Comparison of ENCODE assay signal across 11 mouse cellular contexts in the genomic region with DNA sequence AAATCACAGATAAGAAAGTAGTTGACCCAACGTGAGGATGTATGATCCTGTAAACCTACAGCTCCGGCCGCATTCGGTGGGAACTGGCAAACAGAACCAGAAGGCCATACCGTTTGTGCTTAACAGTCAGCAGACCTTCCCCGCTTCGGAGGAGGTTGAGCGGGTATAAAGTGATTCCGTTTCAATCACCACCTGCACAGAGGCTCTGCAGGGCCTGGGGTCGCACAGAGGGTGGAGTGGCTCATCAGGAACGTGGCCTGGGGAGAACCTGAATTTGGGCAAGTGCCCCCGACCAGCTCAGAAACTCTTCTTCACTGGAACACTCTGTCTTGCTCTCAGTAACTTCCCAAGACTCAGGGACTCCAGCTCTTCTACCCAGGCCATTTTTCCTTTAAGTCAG. TPM values are rescaled to one million over a fixed set of nuclear protein-coding genes. Genes with fewer than 3 reads are reported as not detected.
DNase-seq lines count a peak whose midpoint lies in the region; ATAC-seq and TF ChIP-seq lines count a peak whose summit lies in the region.
"Had no signal": no experiment of that assay in that cellular context is flagged by ENCODE, and none has a peak within 500 bp of the region (broad histone marks: within the 10 kb centered on the region; RNA-seq: fewer than 3 reads in every experiment).

No protein-coding gene starts in this region.

- peaks cover 28% of the 10 kb centered on the region for H3K4me1 ChIP-seq in heart, embryonic 13.5 days
- peaks cover 11% of the 10 kb centered on the region for H3K4me1 ChIP-seq in midbrain, embryonic 16.5 days (ENCODE audit: control insufficient read depth, insufficient read depth, low read length)
- no peaks in the 10 kb centered on the region for H3K4me1 ChIP-seq in midbrain, postnatal 0 days (ENCODE audit: insufficient read depth, low read length)
- peaks cover 35% of the 10 kb centered on the region for H3K4me1 ChIP-seq in intestine, embryonic 16.5 days (ENCODE audit: control insufficient read depth, insufficient read depth, low read length)
- H3K4me1 ChIP-seq in stomach, embryonic 16.5 days (ENCODE audit: control insufficient read depth, insufficient read depth, low read length) = peaks cover 16% of the 10 kb centered on the region; the same call in 1 of the 2 replicates
- H3K4me1 ChIP-seq in cerebellum, adult 2 months (ENCODE audit: control insufficient read depth, insufficient read depth, low read length) = no peaks in the 10 kb centered on the region

- TF ChIP-seq CTCF in midbrain, postnatal 0 days (IDR thresholded peaks at IDR 0.05) = no peak
- TF ChIP-seq CTCF in cerebellum, adult 2 months (IDR thresholded peaks at IDR 0.05; ENCODE audit: borderline replicate concordance, insufficient read depth, low read depth, low read length) = no peak

- TF ChIP-seq POLR2A in cerebellum, adult 2 months (IDR thresholded peaks at IDR 0.05; ENCODE audit: borderline replicate concordance, insufficient read depth, low read length) = no peak

- H3K27ac ChIP-seq in heart, embryonic 13.5 days (replicated peaks) = peak overlapping the region; percentile 75
- H3K27ac ChIP-seq in midbrain, embryonic 16.5 days (ENCODE audit: low read length) = no peak overlapping the region
- H3K27ac ChIP-seq in midbrain, postnatal 0 days (ENCODE audit: low read depth, low read length) = no peak overlapping the region
- peak overlapping the region; percentile 89 for H3K27ac ChIP-seq in intestine, embryonic 16.5 days (ENCODE audit: low read length)
- peak overlapping the region; percentile 28; the same call in 1 of the 2 replicates for H3K27ac ChIP-seq in stomach, embryonic 16.5 days (ENCODE audit: low read length)
- H3K27ac ChIP-seq in cerebellum, adult 2 months (ENCODE audit: insufficient read depth, low read length) = no peak overlapping the region
- H3K27ac ChIP-seq: neural tube, embryonic 12.5 days had no signal

- H3K9me3 ChIP-seq in heart, embryonic 13.5 days = no peaks in the 10 kb centered on the region
- H3K9me3 ChIP-seq in midbrain, embryonic 16.5 days (replicated peaks; ENCODE audit: control insufficient read depth, low read length, poor library complexity, severe bottlenecking) = no peaks in the 10 kb centered on the region
- H3K9me3 ChIP-seq in midbrain, postnatal 0 days (ENCODE audit: low read length) = no peaks in the 10 kb centered on the region
- no peaks in the 10 kb centered on the region for H3K9me3 ChIP-seq in intestine, embryonic 16.5 days (ENCODE audit: control insufficient read depth, low read length)
- H3K9me3 ChIP-seq in stomach, embryonic 16.5 days (replicated peaks; ENCODE audit: control insufficient read depth, low read length) = no peaks in the 10 kb centered on the region
- H3K9me3 ChIP-seq: neural tube, embryonic 12.5 days had no signal

- 18% methylated on average over 12 of the region's 12 CpGs for WGBS in heart, embryonic 13.5 days
- 35% methylated on average over 12 of the region's 12 CpGs for WGBS in midbrain, embryonic 16.5 days
- WGBS in midbrain, postnatal 0 days = 43% methylated on average over 12 of the region's 12 CpGs
- whole genome bisulfite sequencing in intestine, embryonic 16.5 days = 26% methylated on average over 12 of the region's 12 CpGs
- WGBS in stomach, embryonic 16.5 days = 30% methylated on average over 12 of the region's 12 CpGs
- WGBS in cerebellum, adult 2 months = 50% methylated on average over 12 of the region's 12 CpGs

- peak overlapping the region; percentile 29; the same call in 1 of the 2 replicates for H3K4me2 ChIP-seq in heart, embryonic 13.5 days
- H3K4me2 ChIP-seq in midbrain, embryonic 16.5 days (ENCODE audit: low read length) = no peak overlapping the region
- H3K4me2 ChIP-seq in midbrain, postnatal 0 days (ENCODE audit: low read depth, low read length, poor library complexity, severe bottlenecking) = no peak overlapping the region
- peak overlapping the region; percentile 11; the same call in 1 of the 2 replicates for H3K4me2 ChIP-seq in intestine, embryonic 16.5 days (ENCODE audit: low read depth, low read length)
- H3K4me2 ChIP-seq in stomach, embryonic 16.5 days (ENCODE audit: low read depth, low read length) = peak overlapping the region; percentile 14; the same call in 1 of the 2 replicates
- H3K4me2 ChIP-seq: neural tube, embryonic 12.5 days had no signal

- no peak for DNase-seq in heart, postnatal 14 days
- DNase-seq in midbrain, postnatal 0 days (ENCODE audit: low spot score) = no peak
- no peak for DNase-seq in cerebellum, adult 2 months
- DNase-seq in cerebellum, adult 11-12 months = no peak
- DNase-seq: right cerebral cortex, postnatal 14 days had no signal

- H3K27me3 ChIP-seq in heart, embryonic 13.5 days (replicated peaks) = no peaks in the 10 kb centered on the region
- no peaks in the 10 kb centered on the region for H3K27me3 ChIP-seq in midbrain, embryonic 16.5 days (ENCODE audit: control insufficient read depth, insufficient read depth, low read depth, low read length)
- no peaks in the 10 kb centered on the region for H3K27me3 ChIP-seq in midbrain, postnatal 0 days (ENCODE audit: insufficient read depth, low read length)
- H3K27me3 ChIP-seq in intestine, embryonic 16.5 days (replicated peaks; ENCODE audit: control insufficient read depth, insufficient read depth, low read length) = no peaks in the 10 kb centered on the region
- H3K27me3 ChIP-seq in stomach, embryonic 16.5 days (ENCODE audit: control insufficient read depth, insufficient read depth, low read length) = no peaks in the 10 kb centered on the region
- no peaks in the 10 kb centered on the region for H3K27me3 ChIP-seq in cerebellum, adult 2 months (ENCODE audit: control insufficient read depth, insufficient read depth, low read length)
- H3K27me3 ChIP-seq: neural tube, embryonic 12.5 days had no signal

- H3K4me3 ChIP-seq in heart, embryonic 13.5 days = no peak overlapping the region
- no peak overlapping the region for H3K4me3 ChIP-seq in midbrain, embryonic 16.5 days (ENCODE audit: low read depth, low read length)
- H3K4me3 ChIP-seq in midbrain, postnatal 0 days (ENCODE audit: low read depth, low read length) = no peak overlapping the region
- no peak overlapping the region for H3K4me3 ChIP-seq in intestine, embryonic 16.5 days (ENCODE audit: low read length)
- H3K4me3 ChIP-seq in stomach, embryonic 16.5 days (replicated peaks; ENCODE audit: low read length) = no peak overlapping the region
- no peak overlapping the region for H3K4me3 ChIP-seq in cerebellum, adult 2 months (replicated peaks; ENCODE audit: insufficient read depth, low read depth, low read length)
- H3K4me3 ChIP-seq: neural tube, embryonic 12.5 days had no signal

- intact Hi-C loops in heart, postnatal 14 days (cut with DNase I) = no loop called here

- peak overlapping the region; percentile 8; the same call in 1 of the 2 replicates for H3K9ac ChIP-seq in heart, embryonic 13.5 days
- H3K9ac ChIP-seq in midbrain, embryonic 16.5 days (ENCODE audit: low read depth, low read length) = 0 out of 2 replicates have a peak overlapping the region, but pooled peaks have one; percentile 10
- no peak overlapping the region for H3K9ac ChIP-seq in midbrain, postnatal 0 days (replicated peaks; ENCODE audit: low read length, poor library complexity, severe bottlenecking)
- H3K9ac ChIP-seq in intestine, embryonic 16.5 days (ENCODE audit: low read depth, low read length) = peak overlapping the region; percentile 34
- 0 out of 2 replicates have a peak overlapping the region, but pooled peaks have one; percentile 7 for H3K9ac ChIP-seq in stomach, embryonic 16.5 days (ENCODE audit: low read length)
- H3K9ac ChIP-seq: neural tube, embryonic 12.5 days had no signal

- no peaks in the 10 kb centered on the region for H3K36me3 ChIP-seq in heart, embryonic 13.5 days
- H3K36me3 ChIP-seq in midbrain, embryonic 16.5 days (ENCODE audit: control insufficient read depth, insufficient read depth, low read length) = no peaks in the 10 kb centered on the region
- H3K36me3 ChIP-seq in midbrain, postnatal 0 days (ENCODE audit: insufficient read depth, low read length) = no peaks in the 10 kb centered on the region
- H3K36me3 ChIP-seq in intestine, embryonic 16.5 days (ENCODE audit: control insufficient read depth, insufficient read depth, low read length) = no peaks in the 10 kb centered on the region
- H3K36me3 ChIP-seq in stomach, embryonic 16.5 days (ENCODE audit: control insufficient read depth, insufficient read depth, low read length) = no peaks in the 10 kb centered on the region
- H3K36me3 ChIP-seq: neural tube, embryonic 12.5 days had no signal

- no peak for ATAC-seq in heart, embryonic 13.5 days (ENCODE audit: extremely low read depth, insufficient number of reproducible peaks, low FRiP score, low TSS enrichment)
- no peak for ATAC-seq in midbrain, embryonic 16.5 days
- ATAC-seq in midbrain, postnatal 0 days (ENCODE audit: low FRiP score) = no peak
- no peak for ATAC-seq in intestine, embryonic 16.5 days
- no peak for ATAC-seq in stomach, embryonic 16.5 days (ENCODE audit: insufficient read depth, low FRiP score)

RNA-seq across cellular contexts. Expression of gene Bin2, which starts 2.5 kb away (rescaled TPM):
- polyA plus RNA-seq in heart, embryonic 13.5 days (2015; fragmentation: Nextera tagmentation; extraction: Ambion mirVana) = 2.9 and 3.2 TPM in 2 replicates
- total RNA-seq in heart, postnatal 14 days (2021) = 1 to 10 TPM; 1.8 to 3.9 TPM
- 1.2 and 1.4 TPM in 2 replicates for polyA plus RNA-seq in midbrain, embryonic 16.5 days (2015; fragmentation: Nextera tagmentation; extraction: Ambion mirVana)
- 2.1 and 2.7 TPM in 2 replicates for total RNA-seq in midbrain, postnatal 0 days (2014; rRNA removed)
- polyA plus RNA-seq in midbrain, postnatal 0 days (2015; fragmentation: Nextera tagmentation; extraction: Ambion mirVana) = 1.2 TPM in 2 replicates
- polyA plus RNA-seq in intestine, embryonic 16.5 days (2015; fragmentation: Nextera tagmentation; extraction: Ambion mirVana) = 8.0 and 9.2 TPM in 2 replicates
- polyA plus RNA-seq in stomach, embryonic 16.5 days (2015; fragmentation: Nextera tagmentation; extraction: Ambion mirVana) = 6.0 and 6.3 TPM in 2 replicates
- polyA plus RNA-seq in cerebellum, adult 2 months (2012; rRNA removed) = 3.0 and 4.1 TPM in 2 replicates
- polyA plus RNA-seq: C2C12 had no signal

RNA-seq across cellular contexts. Expression of gene Cela1, which starts 20.9 kb away (rescaled TPM):
- 1.7 TPM in 2 replicates for polyA plus RNA-seq in heart, embryonic 13.5 days (2015; fragmentation: Nextera tagmentation; extraction: Ambion mirVana)
- 1 to 10 TPM in 1 of 2 experiments, under 1 TPM in 1; 0.51 to 1.1 TPM for total RNA-seq in heart, postnatal 14 days (2021)
- 0.68 and 0.85 TPM in 2 replicates for polyA plus RNA-seq in midbrain, embryonic 16.5 days (2015; fragmentation: Nextera tagmentation; extraction: Ambion mirVana)
- 2.0 TPM in 1 of 2 replicates, not detected in the other for total RNA-seq in midbrain, postnatal 0 days (2014; rRNA removed)
- 2.0 TPM in 2 replicates for polyA plus RNA-seq in midbrain, postnatal 0 days (2015; fragmentation: Nextera tagmentation; extraction: Ambion mirVana)
- 180 and 240 TPM in 2 replicates for polyA plus RNA-seq in intestine, embryonic 16.5 days (2015; fragmentation: Nextera tagmentation; extraction: Ambion mirVana)
- polyA plus RNA-seq in stomach, embryonic 16.5 days (2015; fragmentation: Nextera tagmentation; extraction: Ambion mirVana) = 250 and 388 TPM in 2 replicates
- polyA plus RNA-seq in cerebellum, adult 2 months (2012; rRNA removed) = 6.5 and 8.3 TPM in 2 replicates

RNA-seq across cellular contexts. Expression of gene Smagp, which starts 30.1 kb away (rescaled TPM):
- 15.3 and 16.0 TPM in 2 replicates for polyA plus RNA-seq in heart, embryonic 13.5 days (2015; fragmentation: Nextera tagmentation; extraction: Ambion mirVana)
- total RNA-seq in heart, postnatal 14 days (2021) = 10 to 100 TPM; 14.8 to 17.1 TPM
- polyA plus RNA-seq in midbrain, embryonic 16.5 days (2015; fragmentation: Nextera tagmentation; extraction: Ambion mirVana) = 3.2 and 3.4 TPM in 2 replicates
- total RNA-seq in midbrain, postnatal 0 days (2014; rRNA removed) = 1.2 and 2.5 TPM in 2 replicates
- polyA plus RNA-seq in midbrain, postnatal 0 days (2015; fragmentation: Nextera tagmentation; extraction: Ambion mirVana) = 2.6 and 3.8 TPM in 2 replicates
- polyA plus RNA-seq in intestine, embryonic 16.5 days (2015; fragmentation: Nextera tagmentation; extraction: Ambion mirVana) = 47.9 and 51.3 TPM in 2 replicates
- 40.6 and 51.8 TPM in 2 replicates for polyA plus RNA-seq in stomach, embryonic 16.5 days (2015; fragmentation: Nextera tagmentation; extraction: Ambion mirVana)
- 3.3 and 3.7 TPM in 2 replicates for polyA plus RNA-seq in cerebellum, adult 2 months (2012; rRNA removed)

RNA-seq across cellular contexts. Expression of gene Dazap2, which starts 51.7 kb away (rescaled TPM):
- polyA plus RNA-seq in heart, embryonic 13.5 days (2015; fragmentation: Nextera tagmentation; extraction: Ambion mirVana) = 202 and 203 TPM in 2 replicates
- total RNA-seq in heart, postnatal 14 days (2021) = 100 to 1,000 TPM; 146 to 158 TPM
- polyA plus RNA-seq in midbrain, embryonic 16.5 days (2015; fragmentation: Nextera tagmentation; extraction: Ambion mirVana) = 109 and 115 TPM in 2 replicates
- 89.3 and 148 TPM in 2 replicates for total RNA-seq in midbrain, postnatal 0 days (2014; rRNA removed)
- polyA plus RNA-seq in midbrain, postnatal 0 days (2015; fragmentation: Nextera tagmentation; extraction: Ambion mirVana) = 133 and 134 TPM in 2 replicates
- 301 and 320 TPM in 2 replicates for polyA plus RNA-seq in intestine, embryonic 16.5 days (2015; fragmentation: Nextera tagmentation; extraction: Ambion mirVana)
- 194 and 213 TPM in 2 replicates for polyA plus RNA-seq in stomach, embryonic 16.5 days (2015; fragmentation: Nextera tagmentation; extraction: Ambion mirVana)
- polyA plus RNA-seq in cerebellum, adult 2 months (2012; rRNA removed) = 214 and 220 TPM in 2 replicates

Comparison
In these comparisons a context has a peak if more than half of its experiments do, and no peak if none do; other contexts are left out.
1. H3K27ac ChIP-seq: peak in heart, embryonic 13.5 days (single experiment), intestine, embryonic 16.5 days (single experiment) and stomach, embryonic 16.5 days (single experiment); none in midbrain, embryonic 16.5 days (single experiment), midbrain, postnatal 0 days (single experiment) and cerebellum, adult 2 months (single experiment).
2. H3K4me2 ChIP-seq: peak in heart, embryonic 13.5 days (single experiment), intestine, embryonic 16.5 days (single experiment) and stomach, embryonic 16.5 days (single experiment); none in midbrain, embryonic 16.5 days (single experiment) and midbrain, postnatal 0 days (single experiment).
3. RNA of gene Cela1, which starts 20.9 kb away (polyA plus RNA-seq): 250 to 388 TPM in stomach, embryonic 16.5 days and 180 to 240 TPM in intestine, embryonic 16.5 days; 6.5 to 8.3 TPM in cerebellum, adult 2 months, 2.0 TPM in midbrain, postnatal 0 days, 1.7 TPM in heart, embryonic 13.5 days and 0.68 to 0.85 TPM in midbrain, embryonic 16.5 days; every median in the first group is over 10 times any median in the second.